Mouse (Mus musculus) C2C12 (cell line): ENCODE results near the gene Gm9844.

Experiments used
- CEBPB ChIP-seq: IDR thresholded peaks from one replicate; pipeline ENCODE4 v1.6.1; 2011; ENCODE audit warnings: low read depth, mild to moderate bottlenecking, control low read depth, moderate library complexity
- CTCF ChIP-seq: IDR thresholded peaks from one replicate; pipeline ENCODE4 v1.5.1; 2011; ENCODE audit not compliant: control insufficient read depth, insufficient read depth, insufficient read length
- FOSL1 ChIP-seq: IDR thresholded peaks from one replicate; pipeline ENCODE4 v1.8.0; 2011; ENCODE audit warnings: mild to moderate bottlenecking, low read length; ENCODE audit not compliant: poor library complexity, insufficient read depth, severe bottlenecking
- MAX ChIP-seq: IDR thresholded peaks from one replicate; pipeline ENCODE4 v1.6.1; 2011; ENCODE audit warnings: mild to moderate bottlenecking, control low read depth

- no peak for TF ChIP-seq FOSL1
- TF ChIP-seq MAX: no peak
- TF ChIP-seq CTCF: no peak
- TF ChIP-seq CEBPB: no peak
These were observed 11.9 kb upstream of the Gm9844 start for GRCm38 (mm10) chr7:24850162-24850561.
